Mouse (Mus musculus) layer of hippocampus, adult 8-10 months (tissue): Measurements from ENCODE around the gene Ppme1. TPM values are rescaled to one million over a fixed set of nuclear protein-coding genes. Genes with fewer than 3 reads are reported as not detected.

Experiments
- DNase-seq, 2 experiments: peaks; one replicate each; pipeline ENCODE4 v3.0.0; 2022; ENCODE audit warnings: low spot score in 2 of 2
- total RNA-seq, 4 experiments: library from RNA; stranded (reverse); gene quantifications; 2 replicates each; pipeline ENCODE4 v1.2.4; 2022

Ppme1 gene
- 100 to 1,000 TPM; 136 to 154 (median 142) TPM for total RNA-seq

DNA sequence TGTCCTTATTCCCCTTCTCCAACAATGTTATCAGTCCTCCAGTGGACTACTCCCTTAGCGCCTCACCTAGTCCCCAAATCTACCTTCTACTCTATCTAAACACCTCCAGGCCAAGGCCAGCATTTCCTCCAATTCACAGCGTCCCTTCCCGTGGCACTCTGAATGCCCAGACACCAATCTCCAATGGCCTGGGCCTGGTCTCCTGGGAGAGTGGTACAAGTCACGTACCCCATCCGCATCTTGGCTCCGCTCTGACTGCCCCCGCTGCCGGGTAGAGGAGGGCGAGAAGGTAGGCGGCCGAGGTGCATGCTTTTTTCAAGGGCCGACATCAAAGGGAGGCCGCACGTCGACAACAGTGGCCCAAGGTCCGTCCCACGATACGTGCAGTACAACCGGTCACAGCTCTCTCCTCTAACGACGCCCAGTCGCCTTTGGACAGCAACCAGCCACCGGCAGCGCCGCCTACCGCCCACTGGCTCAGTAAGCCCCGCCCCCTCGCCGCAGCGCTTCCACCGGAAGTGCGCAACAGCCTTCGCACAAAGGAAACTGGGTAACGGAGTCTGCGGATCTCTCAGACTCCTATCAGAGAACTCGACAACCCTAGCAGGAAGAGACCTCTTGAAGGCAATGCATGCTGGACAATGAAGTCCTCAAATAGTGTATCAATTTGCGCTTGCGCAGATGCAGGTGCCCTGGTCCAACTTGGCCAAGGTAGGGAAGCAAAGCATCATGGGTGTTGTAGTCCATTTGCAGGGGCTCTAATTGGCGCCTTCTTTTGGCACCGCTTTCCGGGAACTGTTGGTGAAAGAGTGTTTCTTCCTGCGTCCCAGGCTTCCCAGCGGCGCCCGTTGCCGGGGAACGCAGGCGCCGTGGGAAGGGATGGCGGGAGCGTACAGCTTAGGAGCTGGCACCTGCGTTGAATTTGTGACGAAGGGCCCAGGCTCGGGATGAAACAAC lies at the start of gene Ppme1, which contains the start of gene C2cd3:
TSS of gene Ppme1 (minus strand) at position 813 of the 957 bp plus-strand sequence.
TSS of gene C2cd3 (plus strand) at position 739 of the 957 bp plus-strand sequence.
- DNase-seq: peak; percentile 99 to 100

DNA sequence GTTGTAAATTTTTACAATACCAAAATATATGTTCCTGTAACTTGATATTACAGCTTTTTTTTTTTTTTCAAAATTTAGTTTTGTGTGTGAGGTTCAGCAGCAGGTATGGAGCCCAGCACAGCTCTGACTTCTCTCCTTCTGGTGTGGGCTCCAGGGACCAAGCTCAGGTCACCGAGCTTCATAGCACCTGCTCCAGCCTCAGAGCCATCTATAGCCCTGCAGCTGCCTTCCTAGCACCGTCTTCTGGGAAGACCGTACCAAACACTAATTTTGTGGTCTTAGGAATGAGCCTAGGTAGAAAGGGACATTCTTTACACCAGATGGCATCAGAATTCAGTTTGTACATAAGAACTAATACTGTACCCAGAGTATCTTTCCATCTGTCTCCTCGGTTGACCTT lies 36.6 kb upstream of the Ppme1 start:
- no peak for DNase-seq

DNA sequence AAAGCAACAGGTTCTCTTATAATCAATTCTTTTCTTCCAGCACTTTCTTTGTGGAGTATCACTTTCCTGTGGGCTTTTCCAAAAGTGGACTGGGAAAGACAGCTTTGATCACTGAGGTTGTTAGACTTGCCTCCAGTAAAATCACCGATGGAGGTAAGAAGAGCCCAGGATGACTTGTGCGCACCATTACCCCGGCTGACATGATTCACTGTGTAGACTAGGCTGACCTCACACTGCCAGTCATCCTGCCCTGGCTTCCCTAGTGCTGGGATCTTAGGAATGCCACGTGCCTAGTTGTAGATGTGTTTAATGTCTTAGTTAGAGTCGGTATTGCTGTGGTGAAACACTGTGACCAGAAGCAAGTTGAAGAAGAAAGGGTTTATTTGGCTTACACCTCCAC lies 35.6 kb upstream of the Ppme1 start:
- no peak for DNase-seq

DNA sequence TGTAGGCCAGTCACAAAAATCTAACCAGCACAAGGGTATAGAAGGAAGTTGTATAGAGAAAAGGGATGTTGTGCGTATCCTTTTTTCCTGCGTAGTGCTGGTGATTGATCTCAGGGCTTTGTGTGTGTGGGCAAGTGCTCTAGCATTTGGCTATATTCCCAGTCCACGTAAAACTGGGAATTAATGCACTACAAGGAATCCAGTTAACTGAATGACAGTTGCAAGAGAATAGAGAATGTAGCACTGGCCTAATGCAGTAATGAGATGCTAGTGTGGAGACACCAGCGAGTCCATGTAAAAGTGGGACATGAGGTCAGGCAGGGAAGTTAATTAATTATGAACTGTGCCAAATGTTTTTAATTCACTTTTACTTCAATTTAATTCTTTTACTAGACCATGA lies 30.6 kb upstream of the Ppme1 start:
- no peak for DNase-seq

DNA sequence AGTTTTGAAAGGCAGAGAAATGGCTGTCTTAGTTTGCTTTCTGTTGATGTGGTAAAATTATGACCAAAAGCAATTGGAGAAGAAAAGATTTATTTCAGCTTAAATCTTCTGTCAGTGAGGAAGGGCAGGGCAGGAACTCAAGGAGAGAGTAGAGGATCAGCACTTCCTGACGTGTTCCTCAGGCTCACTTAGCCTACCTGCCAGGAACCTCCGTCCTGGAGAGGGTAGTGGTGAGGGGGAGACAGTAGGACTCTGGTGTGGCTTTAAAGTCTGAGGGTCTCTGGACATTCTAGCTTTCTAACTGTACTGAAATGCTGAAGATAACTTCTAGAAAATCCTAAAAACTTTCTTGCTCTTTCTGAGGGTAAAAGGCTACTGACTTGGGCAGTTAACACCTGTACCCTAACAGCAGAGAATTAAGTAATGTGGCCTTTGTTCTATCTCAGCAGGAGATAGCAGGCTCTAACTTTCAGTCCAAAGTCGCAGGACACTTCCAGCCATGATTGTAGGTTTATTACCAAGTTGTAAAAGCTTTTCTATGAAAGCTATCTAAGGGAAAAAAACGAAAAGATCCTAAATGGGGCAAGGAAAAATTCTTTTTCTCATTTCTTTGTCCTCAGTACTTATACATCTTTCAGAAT lies 28.9 kb upstream of the Ppme1 start:
- DNase-seq: no peak

DNA sequence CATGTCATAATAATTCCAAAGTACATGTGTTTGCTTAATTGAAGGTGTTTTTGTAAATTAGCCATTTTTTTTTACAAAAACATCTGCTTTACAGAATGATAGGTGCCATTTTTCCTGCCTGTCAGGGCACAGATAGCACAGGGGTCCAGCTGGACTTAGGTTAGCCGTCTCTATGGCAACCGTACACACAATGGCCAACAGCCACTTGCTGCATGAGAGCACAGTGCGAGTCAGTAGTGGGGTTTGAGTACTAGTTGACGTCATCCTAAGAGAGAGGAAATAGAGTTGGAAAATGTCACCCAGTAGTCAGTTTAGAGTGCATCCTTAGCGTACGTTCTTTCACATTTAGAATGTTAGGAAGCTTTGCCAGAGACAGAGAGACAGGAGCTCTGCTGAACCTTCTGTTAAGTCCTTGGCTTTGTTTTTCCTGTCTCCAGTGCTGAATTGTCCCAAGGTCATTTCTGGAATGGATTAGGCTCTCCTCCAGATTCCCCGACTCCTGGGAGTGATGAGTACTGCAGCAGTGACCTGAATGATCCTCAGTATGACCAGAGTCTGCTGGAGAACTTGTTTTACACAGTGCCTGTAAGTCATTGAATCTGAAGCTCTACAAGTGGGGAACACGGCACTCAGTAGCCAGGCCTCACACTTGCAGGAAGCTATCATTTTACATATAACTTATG lies 27.3 kb upstream of the Ppme1 start:
- DNase-seq: no peak

DNA sequence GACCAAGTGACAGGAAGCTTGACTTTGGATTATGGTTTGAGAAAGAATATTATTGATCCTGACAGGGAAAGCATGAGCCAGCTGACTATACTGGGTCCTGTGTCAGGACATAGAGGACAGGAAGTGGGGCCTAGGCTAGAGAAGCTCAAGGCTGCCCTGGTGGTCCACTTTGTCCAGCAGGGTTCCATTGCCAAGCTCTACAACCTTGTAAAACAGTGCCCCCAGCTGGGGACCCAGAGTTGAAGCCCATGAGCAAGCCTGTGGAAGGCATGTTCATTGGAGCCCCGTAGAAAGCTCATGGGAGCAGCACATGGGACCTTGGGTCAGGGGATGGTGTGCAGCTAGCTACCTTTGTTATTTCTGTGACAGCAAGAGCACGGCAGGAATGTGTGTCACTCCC lies 20.2 kb upstream of the Ppme1 start:
- DNase-seq: no peak

DNA sequence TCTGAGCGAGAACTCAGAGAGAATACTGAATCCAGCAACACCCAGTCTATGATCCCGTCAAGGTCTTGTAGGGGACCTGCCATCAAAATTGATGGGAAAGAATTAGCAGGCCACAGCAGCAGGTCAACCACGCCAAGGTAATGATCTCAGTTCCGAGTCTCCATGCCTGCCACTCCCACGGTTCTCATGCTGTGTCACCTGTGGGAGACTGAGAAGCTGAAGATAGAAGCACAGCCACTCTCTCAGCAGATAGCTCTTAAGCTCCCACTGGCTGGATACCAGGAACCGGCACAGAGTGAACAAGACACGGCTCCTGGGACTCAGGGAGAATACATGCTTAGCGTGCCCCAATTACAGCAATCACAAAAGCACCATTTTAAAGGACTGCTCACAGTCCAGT lies 18.1 kb upstream of the Ppme1 start:
- no peak for DNase-seq

DNA sequence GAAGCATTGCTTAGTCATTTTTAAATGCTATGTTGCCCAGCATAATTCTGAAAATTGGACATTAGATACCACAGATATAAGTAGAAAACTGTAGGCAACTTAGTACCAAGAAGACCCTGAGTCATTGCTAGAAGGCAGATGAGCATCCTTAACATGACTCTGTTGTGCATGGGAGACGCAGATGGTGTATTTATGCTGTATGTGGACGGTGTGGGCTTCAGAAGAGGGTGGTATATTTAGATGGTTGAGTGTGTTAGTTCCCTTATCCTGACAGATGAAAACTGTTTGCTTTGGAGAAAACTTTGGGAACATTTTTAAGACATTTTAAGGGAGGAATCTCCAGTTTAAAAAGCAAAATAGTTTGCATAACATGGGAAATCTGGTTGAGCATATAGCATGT lies 16.1 kb upstream of the Ppme1 start:
- DNase-seq: no peak

DNA sequence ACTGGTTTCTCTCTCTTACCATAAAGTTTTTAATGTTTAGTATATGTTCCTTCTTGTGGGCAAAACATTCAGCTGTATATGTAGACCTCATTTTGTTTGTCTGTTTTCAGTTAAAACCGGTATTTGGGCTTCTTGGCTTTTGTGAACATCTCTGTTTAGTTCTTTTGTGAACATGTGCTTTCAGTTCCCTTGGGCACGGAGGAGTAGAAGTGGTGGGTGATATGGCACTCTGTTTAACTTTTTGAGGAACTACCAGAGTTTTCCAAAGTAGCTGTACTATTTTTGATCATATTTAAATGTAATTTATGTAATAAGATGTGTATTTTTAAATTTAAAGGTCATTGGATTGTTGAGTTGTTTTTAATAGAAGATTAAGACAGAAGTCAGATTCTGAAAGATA lies 11.1 kb upstream of the Ppme1 start:
- DNase-seq: no peak

DNA sequence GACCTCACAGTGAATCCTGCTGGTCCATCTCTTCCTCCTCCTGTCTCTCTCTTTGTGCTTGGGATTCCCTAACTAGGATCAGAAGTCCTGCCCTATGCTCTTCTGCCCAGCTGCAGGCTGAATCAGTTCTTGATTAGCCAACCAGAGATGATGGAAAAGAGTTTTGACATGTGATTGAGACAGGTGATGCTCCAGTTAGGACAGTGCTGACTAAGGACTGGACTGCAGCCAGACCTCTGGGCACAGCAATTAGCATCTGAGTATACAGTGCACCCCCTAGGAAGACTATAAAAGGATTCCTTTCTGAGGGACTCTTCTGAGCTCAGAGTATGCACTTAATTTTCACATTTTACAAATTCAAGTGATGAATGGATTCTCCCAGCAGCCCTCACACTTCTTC lies 9.1 kb upstream of the Ppme1 start:
- DNase-seq: no peak

DNA sequence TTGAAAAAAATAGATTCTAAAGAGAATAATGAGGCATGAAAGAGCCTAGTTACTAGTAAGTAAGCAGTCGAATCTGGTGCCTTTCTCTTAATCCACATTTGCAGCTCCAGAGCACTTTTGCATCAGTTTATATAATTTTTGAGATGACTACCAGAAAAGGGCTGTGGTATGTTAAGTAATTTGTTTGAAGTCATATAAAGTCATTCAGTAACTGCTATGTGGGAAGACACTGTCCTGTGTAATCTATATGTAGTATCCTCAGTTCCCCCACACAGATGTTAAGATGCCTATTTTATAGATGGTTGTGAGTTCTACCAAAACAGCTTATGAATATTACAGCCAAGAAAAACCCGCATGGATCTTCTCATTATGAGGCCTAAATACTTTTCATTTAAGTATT lies 6.2 kb upstream of the Ppme1 start:
- DNase-seq: no peak

DNA sequence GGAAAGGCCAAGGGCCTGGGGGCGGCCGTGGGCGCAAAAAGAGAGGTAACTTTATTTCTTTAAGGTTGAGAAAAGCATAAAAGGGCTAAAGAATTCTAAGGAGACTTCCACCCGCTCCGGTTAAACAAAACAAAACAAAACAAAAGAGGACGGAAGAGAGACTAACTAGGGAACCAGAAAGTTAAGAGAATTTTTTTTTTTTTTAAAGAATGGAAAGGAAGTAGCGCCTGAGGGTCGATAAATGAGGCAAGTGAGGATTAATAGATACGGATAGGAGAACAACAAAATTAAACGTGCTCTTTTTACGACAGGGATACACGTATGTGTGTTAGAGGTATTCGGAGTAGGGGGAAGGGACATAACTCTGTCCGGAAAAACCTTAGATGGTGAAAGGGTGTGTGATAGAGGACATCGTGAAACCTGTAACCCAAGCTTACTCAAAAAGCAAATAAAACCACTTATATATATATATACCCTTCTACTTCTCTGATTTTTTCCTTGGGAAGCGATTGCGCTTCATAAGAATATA lies 409 bp upstream of the Ppme1 start:
- DNase-seq: no peak

DNA sequence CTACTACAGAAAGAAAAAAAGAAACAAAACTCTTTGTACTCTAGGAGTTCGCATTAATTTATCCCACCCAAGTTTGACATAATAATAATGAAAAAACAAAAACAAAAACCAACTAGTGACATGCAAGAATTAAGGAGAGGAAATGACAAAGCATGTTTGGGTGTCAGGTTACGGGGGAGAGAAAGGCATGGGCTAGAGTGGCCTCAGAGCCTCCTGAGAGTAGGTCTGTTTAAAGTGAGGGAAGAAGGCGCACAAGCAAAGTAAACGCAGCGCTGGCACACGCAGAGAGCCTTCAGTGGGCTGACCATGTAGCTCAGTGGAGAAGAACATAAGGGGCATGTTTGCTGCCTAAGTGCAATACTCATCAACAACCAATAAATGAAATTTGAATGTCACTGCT lies 7.2 kb downstream of the Ppme1 start:
- no peak for DNase-seq

DNA sequence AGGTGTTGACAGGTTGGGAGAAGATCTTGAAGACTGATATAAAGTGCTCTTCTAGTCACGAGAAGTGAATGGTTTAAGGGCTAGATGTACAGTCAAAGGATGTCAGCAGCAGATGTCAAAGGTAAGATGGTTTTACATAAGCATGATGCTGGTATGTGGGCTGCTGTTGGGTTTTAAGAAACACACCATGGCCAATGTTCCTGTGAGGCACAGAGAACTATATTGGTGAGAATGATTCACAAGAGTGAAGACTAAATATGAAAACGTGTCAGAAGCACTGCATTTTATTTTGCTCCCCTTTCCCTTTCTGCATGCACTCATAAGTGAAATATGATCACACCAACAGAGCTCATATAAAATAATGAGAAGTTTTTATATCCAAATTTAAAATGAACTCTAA lies 8.9 kb downstream of the Ppme1 start:
- DNase-seq: no peak

DNA sequence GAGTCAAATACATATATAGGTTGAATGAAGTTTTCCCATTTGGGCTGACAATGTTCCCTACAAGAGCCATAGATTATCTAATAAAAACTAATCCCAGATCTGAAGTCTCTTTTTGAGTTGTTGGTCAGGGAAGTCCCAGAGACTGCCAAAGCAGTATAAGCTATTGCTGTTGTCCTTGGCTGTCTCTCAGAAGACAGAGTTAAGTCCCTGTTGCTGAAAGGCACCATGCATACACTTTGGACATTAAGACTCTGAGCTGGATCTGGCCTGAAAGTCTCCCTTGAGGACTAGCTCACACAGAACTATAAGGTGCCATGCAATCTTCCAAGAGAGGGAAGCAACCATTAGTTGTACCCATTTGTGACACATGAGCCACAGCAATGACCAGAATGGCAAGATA lies 14.3 kb downstream of the Ppme1 start:
- no peak for DNase-seq

DNA sequence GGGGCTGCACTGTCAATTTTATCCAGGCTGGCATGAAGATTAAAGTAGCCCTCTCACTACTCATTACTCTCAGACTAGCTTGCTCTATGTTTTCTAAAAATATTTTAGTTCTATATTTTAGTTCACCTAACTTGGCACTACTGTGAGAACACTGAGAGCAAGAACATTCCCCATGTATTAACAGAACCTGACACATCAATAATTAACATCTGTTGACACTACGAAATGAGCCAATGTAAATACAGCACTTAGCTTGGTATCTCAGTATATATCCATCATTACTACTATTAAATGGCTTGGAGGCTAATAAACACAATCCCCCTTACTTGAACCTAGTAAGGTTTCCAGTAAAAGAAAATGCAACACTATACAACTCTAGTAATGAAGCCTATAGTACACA lies 15.3 kb downstream of the Ppme1 start:
- DNase-seq: no peak

DNA sequence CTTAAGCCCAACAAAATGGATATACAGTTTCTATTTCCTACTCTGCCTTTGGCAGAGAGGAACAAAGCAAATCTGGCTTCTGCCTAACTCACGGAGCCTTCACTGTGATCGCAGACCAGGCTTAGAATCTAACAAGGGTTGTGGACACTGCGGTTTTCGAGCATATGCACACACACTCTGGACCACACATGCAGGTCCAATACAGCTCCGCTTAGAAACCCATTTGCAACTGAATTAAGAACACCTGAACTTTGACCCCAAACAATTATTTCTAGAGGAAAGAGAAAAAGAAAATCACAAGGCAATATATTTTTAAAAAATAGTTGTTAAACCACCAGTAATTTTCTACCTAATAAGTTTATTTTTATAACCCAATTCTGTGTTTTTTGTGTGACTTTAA lies 15.8 kb downstream of the Ppme1 start:
- no peak for DNase-seq

DNA sequence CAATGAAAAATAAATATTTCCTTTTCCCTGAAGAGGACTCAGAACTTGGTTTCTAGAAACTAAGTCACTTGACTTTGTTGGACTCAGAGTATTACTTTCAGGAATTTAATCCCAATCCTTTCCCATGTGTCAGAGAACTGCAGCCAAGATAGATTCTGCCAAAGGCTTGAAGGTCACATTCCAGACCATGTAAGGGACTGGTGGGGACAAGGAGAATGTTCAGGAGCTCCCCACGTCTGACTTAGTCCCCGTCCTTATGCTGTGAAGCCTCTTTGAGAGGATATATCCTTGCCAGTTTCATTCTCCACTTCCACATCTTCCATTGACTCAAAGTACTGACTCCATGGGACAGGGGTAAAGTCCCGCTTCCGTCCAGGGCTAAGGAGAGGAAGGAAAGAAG lies 17.1 kb downstream of the Ppme1 start:
- DNase-seq: no peak

DNA sequence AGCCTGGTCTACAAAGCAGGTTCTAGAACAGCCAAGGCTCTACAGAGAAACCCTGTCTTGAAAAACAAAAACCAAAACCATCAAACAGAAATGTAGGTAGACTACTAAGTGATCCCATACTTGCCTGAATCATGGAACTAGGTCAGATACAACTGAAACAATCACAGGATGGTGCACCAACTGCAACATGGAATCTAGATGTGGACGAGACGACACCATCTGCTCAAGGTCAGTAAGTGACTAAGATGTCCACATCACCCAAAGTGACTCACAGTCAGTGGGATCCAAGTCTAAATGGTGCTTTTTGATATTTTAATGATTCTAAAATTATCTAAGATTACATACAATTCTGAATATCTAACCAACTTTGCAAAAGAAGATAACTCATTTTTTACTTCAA lies 36.2 kb downstream of the Ppme1 start:
- DNase-seq: no peak

DNA sequence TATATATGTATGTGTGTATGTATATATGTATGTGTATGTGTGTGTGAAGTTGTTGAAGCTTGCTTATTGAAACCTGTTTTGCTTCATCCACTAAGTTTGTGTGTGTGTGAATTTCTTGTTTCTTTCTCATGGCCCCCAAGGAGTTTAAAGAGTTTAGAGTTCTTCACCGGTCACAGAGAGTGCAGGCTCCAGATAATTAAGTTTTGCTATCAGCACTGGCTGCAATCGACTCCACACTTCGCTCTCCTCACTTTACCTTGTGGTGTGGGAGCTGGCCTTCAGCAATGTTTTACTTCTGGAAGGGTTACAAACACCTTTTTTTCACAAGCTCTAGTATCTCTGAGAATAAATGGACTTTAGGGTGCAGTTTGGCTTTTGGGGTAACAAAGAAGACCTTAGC lies 40.8 kb downstream of the Ppme1 start:
- DNase-seq: no peak

DNA sequence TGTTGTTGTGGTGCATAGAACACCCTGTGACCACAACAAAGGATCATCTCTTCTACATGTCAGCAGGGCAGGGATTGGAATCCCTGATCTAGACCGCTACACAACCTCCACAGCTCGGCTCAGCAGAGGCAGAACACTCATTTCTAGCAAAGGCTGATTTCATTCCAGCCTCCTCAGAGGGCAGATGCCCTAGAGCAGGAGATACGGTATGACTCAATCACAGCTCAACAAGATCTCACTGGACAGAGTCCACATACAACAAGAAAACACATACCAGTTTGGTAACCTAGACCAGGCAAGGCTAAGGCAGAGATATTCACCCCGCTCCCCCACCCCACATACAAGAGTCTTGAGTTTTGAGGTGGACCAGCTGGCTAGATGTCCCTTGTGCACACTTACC lies 43.5 kb downstream of the Ppme1 start:
- no peak for DNase-seq
